Mouse (Mus musculus): ENCODE results near the gene Smco1. TPM values are rescaled to one million over a fixed set of nuclear protein-coding genes. Genes with fewer than 3 reads are reported as not detected.

Gene Smco1
- total RNA-seq, 1 experiment = not detected

DNA sequence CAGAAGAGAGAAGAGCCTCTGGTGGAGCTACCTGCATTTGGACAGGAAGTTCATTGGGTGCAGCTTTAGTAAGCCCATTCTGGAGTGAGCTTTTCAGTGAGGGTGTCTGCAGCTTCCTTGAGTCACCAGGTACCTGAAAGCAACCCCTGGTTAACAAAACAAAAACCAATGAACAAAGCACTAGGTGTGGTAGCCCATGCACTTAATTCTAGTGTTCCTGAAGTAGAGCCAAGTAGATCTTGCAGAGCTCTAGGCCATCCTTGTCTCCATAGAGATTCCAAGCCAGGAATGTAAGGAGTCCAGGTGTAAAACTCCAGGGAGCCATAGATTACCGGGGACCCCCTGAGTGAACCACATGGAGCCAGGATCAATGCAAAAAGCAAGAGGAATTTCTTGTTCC is 31.8 kb downstream of the Smco1 start:
- H3K9me3 ChIP-seq (ENCODE audit: control insufficient read depth, insufficient read depth, low read depth, low read length) = no peaks in the 10 kb centered on the region
- peaks cover 7% of the 10 kb centered on the region; the same call in 1 of the 2 replicates for H3K36me3 ChIP-seq (ENCODE audit: control insufficient read depth, insufficient read depth, low read length, poor library complexity, severe bottlenecking)
- in situ Hi-C loops (cut with MboI; ENCODE audit: low sequenced_read_pairs in 2 of 2, unreplicated experiment in 2 of 2) = no loop called here
- peak overlapping the region; percentile 100 for H3K27ac ChIP-seq (ENCODE audit: insufficient read depth, low read depth, low read length, poor library complexity, severe bottlenecking)
- peaks cover 11 to 22% of the 10 kb centered on the region in 2 experiments for H3K4me1 ChIP-seq (ENCODE audit: control insufficient read depth in 2 of 2, insufficient read depth in 2 of 2, low read length in 2 of 2, poor library complexity in 1 of 2)
- H3K4me3 ChIP-seq (ENCODE audit: insufficient read depth in 1 of 2, low read depth in 1 of 2, low read length in 2 of 2, poor library complexity in 1 of 2, severe bottlenecking in 1 of 2) = peak overlapping the region in 1 of 2 experiments; percentile 1; a peak in 1 of 4 replicates
- no peak for TF ChIP-seq HCFC1 (IDR thresholded peaks at IDR 0.05; ENCODE audit: borderline replicate concordance, insufficient read depth, low read length)
- no peak for DNase-seq (ENCODE audit: low read depth, low spot score)
- H3K9ac ChIP-seq (ENCODE audit: insufficient read depth, low read depth, low read length, poor library complexity, severe bottlenecking) = no peak overlapping the region

DNA sequence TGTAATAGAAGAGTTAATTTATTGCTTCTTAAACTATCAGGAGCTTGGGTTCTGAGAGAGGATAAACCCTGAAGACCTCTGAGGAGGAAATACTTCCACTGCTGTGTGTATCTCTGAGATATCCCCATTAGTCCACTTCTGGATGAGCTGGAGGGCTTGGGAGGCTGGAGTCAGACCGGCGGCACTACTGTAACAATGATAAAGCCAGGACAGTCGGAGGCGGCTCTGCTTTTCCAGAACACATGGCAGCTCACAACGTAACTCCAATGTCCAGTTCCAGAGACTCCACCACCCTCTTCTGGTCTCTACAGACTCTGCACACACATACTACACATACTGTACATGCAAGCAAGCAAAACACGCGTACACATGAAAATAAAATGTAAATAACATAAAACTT is 32.6 kb downstream of the Smco1 start:
- TF ChIP-seq ZC3H11A (IDR thresholded peaks at IDR 0.05; ENCODE audit: borderline replicate concordance, low read depth, low read length) (no peak), HCFC1 (IDR thresholded peaks at IDR 0.05; ENCODE audit: borderline replicate concordance, insufficient read depth, low read length) (no peak), ZNF384 (IDR thresholded peaks at IDR 0.05; ENCODE audit: low read depth, low read length) (no peak), CHD2 (IDR thresholded peaks at IDR 0.05; ENCODE audit: low read depth, low read length) (no peak), MAFK (IDR thresholded peaks at IDR 0.05; ENCODE audit: insufficient read depth, low read depth, low read length) (no peak)
- no peak for DNase-seq (ENCODE audit: low read depth, low spot score)
- in situ Hi-C loops (cut with MboI; ENCODE audit: low sequenced_read_pairs in 2 of 2, unreplicated experiment in 2 of 2) = no loop called here

GRCm38 (mm10) chr16:32311970-32312369 is 40.7 kb downstream of the Smco1 start:
- Histone ChIP-seq H3K4me3 (ENCODE audit: insufficient read depth in 1 of 2, low read depth in 1 of 2, low read length in 2 of 2, poor library complexity in 1 of 2, severe bottlenecking in 1 of 2) (peak overlapping the region in 1 of 2 experiments; percentile 17; a peak in 2 of 4 replicates), H3K36me3 (ENCODE audit: control insufficient read depth, insufficient read depth, low read length, poor library complexity, severe bottlenecking) (no peaks in the 10 kb centered on the region)

More for the DNA sequence above, 32.6 kb downstream of the Smco1 start:
- H3K9me3 ChIP-seq (ENCODE audit: control insufficient read depth, insufficient read depth, low read depth, low read length) = no peaks in the 10 kb centered on the region
- peak overlapping the region; percentile 22; the same call in 1 of the 2 replicates for H3K9ac ChIP-seq (ENCODE audit: insufficient read depth, low read depth, low read length, poor library complexity, severe bottlenecking)
- peaks cover 9 to 22% of the 10 kb centered on the region in 2 experiments for H3K4me1 ChIP-seq (ENCODE audit: control insufficient read depth in 2 of 2, insufficient read depth in 2 of 2, low read length in 2 of 2, poor library complexity in 1 of 2)
- peaks cover 5% of the 10 kb centered on the region; the same call in 1 of the 2 replicates for H3K36me3 ChIP-seq (ENCODE audit: control insufficient read depth, insufficient read depth, low read length, poor library complexity, severe bottlenecking)
- peak overlapping the region; percentile 94 for H3K27ac ChIP-seq (ENCODE audit: insufficient read depth, low read depth, low read length, poor library complexity, severe bottlenecking)
- no peak overlapping the region for H3K4me3 ChIP-seq (ENCODE audit: insufficient read depth in 1 of 2, low read depth in 1 of 2, low read length in 2 of 2, poor library complexity in 1 of 2, severe bottlenecking in 1 of 2)

DNA sequence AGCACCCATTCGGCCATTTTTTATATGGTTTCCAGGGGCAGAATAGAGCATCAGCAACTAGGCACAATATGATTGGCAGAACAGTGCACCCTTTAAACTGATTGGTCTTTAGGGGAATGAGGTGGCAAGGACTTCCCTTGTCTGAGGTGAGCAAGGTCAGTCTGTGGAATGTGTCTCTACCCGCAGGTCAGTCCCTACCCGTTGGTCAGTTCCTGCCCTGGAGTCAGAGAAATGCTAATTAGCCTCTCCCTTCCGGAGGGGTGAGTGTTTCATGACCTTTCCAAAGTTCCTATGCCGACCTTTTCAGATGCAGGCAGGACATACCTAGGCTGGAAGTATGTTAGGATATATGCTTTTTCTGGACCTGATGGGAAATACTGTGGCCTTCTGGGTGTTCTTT is 41.1 kb downstream of the Smco1 start:
- no peaks in the 10 kb centered on the region for H3K36me3 ChIP-seq (ENCODE audit: control insufficient read depth, insufficient read depth, low read length, poor library complexity, severe bottlenecking)
- peak overlapping the region; percentile 69; the same call in 1 of the 2 replicates for H3K9ac ChIP-seq (ENCODE audit: insufficient read depth, low read depth, low read length, poor library complexity, severe bottlenecking)
- H3K4me1 ChIP-seq (ENCODE audit: control insufficient read depth in 2 of 2, insufficient read depth in 2 of 2, low read length in 2 of 2, poor library complexity in 1 of 2) = peaks cover 9 to 18% of the 10 kb centered on the region in 2 experiments
- TF ChIP-seq ZC3H11A (IDR thresholded peaks at IDR 0.05; ENCODE audit: borderline replicate concordance, low read depth, low read length) (no peak), HCFC1 (IDR thresholded peaks at IDR 0.05; ENCODE audit: borderline replicate concordance, insufficient read depth, low read length) (no peak), CHD2 (IDR thresholded peaks at IDR 0.05; ENCODE audit: low read depth, low read length) (no peak), ZNF384 (IDR thresholded peaks at IDR 0.05; ENCODE audit: low read depth, low read length) (no peak), MAFK (IDR thresholded peaks at IDR 0.05; ENCODE audit: insufficient read depth, low read depth, low read length) (no peak)
- DNase-seq (ENCODE audit: low read depth, low spot score) = no peak
- no peaks in the 10 kb centered on the region for H3K9me3 ChIP-seq (ENCODE audit: control insufficient read depth, insufficient read depth, low read depth, low read length)
- peak overlapping the region; percentile 15 to 33; a peak in 3 of 4 replicates for H3K4me3 ChIP-seq (ENCODE audit: insufficient read depth in 1 of 2, low read depth in 1 of 2, low read length in 2 of 2, poor library complexity in 1 of 2, severe bottlenecking in 1 of 2)
- H3K27ac ChIP-seq (ENCODE audit: insufficient read depth, low read depth, low read length, poor library complexity, severe bottlenecking) = peak overlapping the region; percentile 94
- in situ Hi-C loops (cut with MboI; ENCODE audit: low sequenced_read_pairs in 2 of 2, unreplicated experiment in 2 of 2) = no loop called here

More at GRCm38 (mm10) chr16:32311970-32312369, 40.7 kb downstream of the Smco1 start:
- Histone ChIP-seq H3K9ac (ENCODE audit: insufficient read depth, low read depth, low read length, poor library complexity, severe bottlenecking) (peak overlapping the region; percentile 69; the same call in 1 of the 2 replicates), H3K4me1 (ENCODE audit: control insufficient read depth in 2 of 2, insufficient read depth in 2 of 2, low read length in 2 of 2, poor library complexity in 1 of 2) (peaks cover 9 to 18% of the 10 kb centered on the region in 2 experiments), H3K9me3 (ENCODE audit: control insufficient read depth, insufficient read depth, low read depth, low read length) (no peaks in the 10 kb centered on the region), H3K27ac (ENCODE audit: insufficient read depth, low read depth, low read length, poor library complexity, severe bottlenecking) (peak overlapping the region; percentile 94)
- in situ Hi-C loops (cut with MboI; ENCODE audit: low sequenced_read_pairs in 2 of 2, unreplicated experiment in 2 of 2) = no loop called here
- TF ChIP-seq HCFC1 (IDR thresholded peaks at IDR 0.05; ENCODE audit: borderline replicate concordance, insufficient read depth, low read length) (no peak), MAFK (IDR thresholded peaks at IDR 0.05; ENCODE audit: insufficient read depth, low read depth, low read length) (no peak), CHD2 (IDR thresholded peaks at IDR 0.05; ENCODE audit: low read depth, low read length) (no peak), ZC3H11A (IDR thresholded peaks at IDR 0.05; ENCODE audit: borderline replicate concordance, low read depth, low read length) (no peak), ZNF384 (IDR thresholded peaks at IDR 0.05; ENCODE audit: low read depth, low read length) (no peak)
- no peak for DNase-seq (ENCODE audit: low read depth, low spot score)

Data from ES-E14 (cell line).